Mouse (Mus musculus): Measurements from ENCODE around the gene Gramd4. TPM values are rescaled to one million over a fixed set of nuclear protein-coding genes. Genes with fewer than 3 reads are reported as not detected.

Gramd4 gene
- polyA plus RNA-seq, 1 experiment from 2014 or later = 8.9 TPM

DNA sequence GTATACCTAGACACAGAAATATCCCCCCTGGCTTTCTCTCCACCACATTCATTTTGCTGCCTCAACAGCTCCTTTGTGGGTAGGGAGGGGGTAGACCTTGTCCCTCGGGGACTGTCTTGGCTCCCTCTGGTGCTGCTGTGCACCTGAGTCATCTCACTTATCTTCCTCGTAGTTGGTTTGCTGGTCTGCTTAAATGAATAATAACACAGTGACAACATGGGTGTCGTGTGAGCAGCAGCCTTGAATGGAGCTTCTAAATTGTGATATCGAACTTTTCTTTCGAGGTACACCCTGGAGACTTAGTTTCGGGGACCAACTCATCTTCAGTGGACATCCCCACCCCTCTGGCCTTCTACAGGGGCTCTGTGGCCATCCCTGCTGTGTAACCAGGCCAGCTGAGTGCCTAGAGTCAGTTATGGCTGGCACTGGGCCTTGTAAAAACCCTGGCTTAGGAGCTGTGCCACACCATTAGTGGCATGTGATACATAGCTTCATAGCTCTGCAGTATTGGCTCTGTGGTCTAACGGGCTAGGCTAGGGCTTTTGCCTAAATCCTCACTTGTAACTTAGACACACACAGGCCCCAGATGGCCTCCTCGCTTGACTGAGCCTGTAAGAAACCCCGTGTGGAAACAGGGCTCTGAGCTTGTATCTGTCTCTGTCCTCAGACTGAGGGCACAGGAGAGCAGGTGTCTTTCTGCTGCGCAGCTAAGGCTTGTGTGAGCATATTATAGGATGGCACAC is 53.0 kb downstream of the Gramd4 start:
- H3K4me3 ChIP-seq (ENCODE audit: low read depth, low read length) = no peak overlapping the region
- 68% methylated on average over 10 of the region's 10 CpGs for WGBS
- H3K27ac ChIP-seq (ENCODE audit: low read depth, low read length) = no peak overlapping the region
- no peaks in the 10 kb centered on the region for H3K27me3 ChIP-seq (ENCODE audit: control insufficient read depth, insufficient read depth, low read length)
- no peak overlapping the region for H3K9ac ChIP-seq (ENCODE audit: low read length)
- peaks cover 13% of the 10 kb centered on the region for H3K4me1 ChIP-seq (ENCODE audit: control insufficient read depth, insufficient read depth, low read length)
- H3K9me3 ChIP-seq (ENCODE audit: control insufficient read depth, low read length) = no peaks in the 10 kb centered on the region
- no peak for ATAC-seq (ENCODE audit: low FRiP score)
- H3K4me2 ChIP-seq = no peak overlapping the region
- no peak for DNase-seq (ENCODE audit: low spot score, missing footprints)
- H3K36me3 ChIP-seq (ENCODE audit: control insufficient read depth, insufficient read depth, low read length) = no peaks in the 10 kb centered on the region

DNA sequence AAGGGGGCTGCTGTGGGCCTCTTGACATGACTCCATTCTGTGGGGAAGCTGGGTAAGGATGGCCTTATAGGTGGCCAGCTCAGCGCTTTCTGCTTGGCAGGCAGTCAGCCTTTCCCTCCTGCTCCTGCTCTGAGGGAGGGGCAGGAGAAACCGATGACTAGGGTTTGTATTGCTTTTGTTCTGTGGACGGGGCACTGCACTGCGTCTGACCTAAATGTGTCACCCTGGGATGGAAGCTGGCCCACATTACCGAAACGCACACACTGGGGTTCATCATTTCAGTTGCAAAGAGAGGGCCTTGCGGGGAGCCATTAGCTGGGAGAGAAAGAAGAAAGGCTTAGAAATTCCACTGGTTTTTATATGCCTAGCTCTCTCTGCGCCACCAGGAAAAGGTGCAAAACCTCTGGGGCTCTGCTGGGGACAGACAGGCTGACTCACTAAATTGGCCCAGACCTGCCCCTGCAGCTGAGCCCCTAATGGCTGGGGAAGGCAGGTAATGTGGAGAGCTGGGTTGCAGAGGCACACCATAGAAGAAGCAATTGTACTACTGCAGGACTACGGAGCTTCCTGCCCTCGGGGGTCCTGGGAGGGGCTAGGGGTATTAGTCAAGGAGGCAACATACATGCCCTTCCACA is 55.3 kb downstream of the Gramd4 start:
- WGBS = 11% methylated on average over 10 of the region's 10 CpGs
- Histone ChIP-seq H3K27me3 (ENCODE audit: control insufficient read depth, insufficient read depth, low read length) (no peaks in the 10 kb centered on the region), H3K4me2 (no peak overlapping the region), H3K9ac (ENCODE audit: low read length) (no peak overlapping the region; the same call in 1 of the 2 replicates), H3K4me3 (ENCODE audit: low read depth, low read length) (no peak overlapping the region), H3K36me3 (ENCODE audit: control insufficient read depth, insufficient read depth, low read length) (no peaks in the 10 kb centered on the region), H3K27ac (ENCODE audit: low read depth, low read length) (no peak overlapping the region; the same call in none of the 2 replicates), H3K4me1 (ENCODE audit: control insufficient read depth, insufficient read depth, low read length) (peaks cover 19% of the 10 kb centered on the region), H3K9me3 (ENCODE audit: control insufficient read depth, low read length) (no peaks in the 10 kb centered on the region)
- no peak for ATAC-seq (ENCODE audit: low FRiP score)
- DNase-seq (ENCODE audit: low spot score, missing footprints) = peak; percentile 86

DNA sequence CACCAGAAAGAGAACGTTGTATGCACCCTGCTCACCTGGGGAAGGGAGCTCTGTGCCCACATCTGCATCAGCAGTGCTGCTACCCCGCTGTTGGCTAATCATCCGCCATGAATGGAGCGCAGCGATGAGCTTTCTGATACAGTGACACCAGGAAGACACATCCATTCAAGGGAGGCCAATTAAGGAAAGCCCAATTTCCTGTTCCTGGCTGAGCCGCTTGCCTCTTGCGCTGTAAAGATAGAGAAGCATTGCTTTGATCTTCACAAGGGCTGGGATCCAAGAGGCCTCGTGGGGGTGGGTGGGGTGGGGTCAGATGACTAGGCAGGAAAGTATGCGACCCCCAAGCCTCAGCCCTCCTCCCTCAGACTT is 55.8 kb downstream of the Gramd4 start:
- Histone ChIP-seq H3K4me1 (ENCODE audit: control insufficient read depth, insufficient read depth, low read length) (peaks cover 19% of the 10 kb centered on the region), H3K9me3 (ENCODE audit: control insufficient read depth, low read length) (no peaks in the 10 kb centered on the region), H3K4me2 (no peak overlapping the region), H3K27me3 (ENCODE audit: control insufficient read depth, insufficient read depth, low read length) (no peaks in the 10 kb centered on the region), H3K4me3 (ENCODE audit: low read depth, low read length) (no peak overlapping the region), H3K36me3 (ENCODE audit: control insufficient read depth, insufficient read depth, low read length) (no peaks in the 10 kb centered on the region), H3K27ac (ENCODE audit: low read depth, low read length) (no peak overlapping the region; the same call in 1 of the 2 replicates), H3K9ac (ENCODE audit: low read length) (no peak overlapping the region)
- 10% methylated on average over 9 of the region's 9 CpGs for WGBS
- no peak for ATAC-seq (ENCODE audit: low FRiP score)
- DNase-seq (ENCODE audit: low spot score, missing footprints) = no peak

DNA sequence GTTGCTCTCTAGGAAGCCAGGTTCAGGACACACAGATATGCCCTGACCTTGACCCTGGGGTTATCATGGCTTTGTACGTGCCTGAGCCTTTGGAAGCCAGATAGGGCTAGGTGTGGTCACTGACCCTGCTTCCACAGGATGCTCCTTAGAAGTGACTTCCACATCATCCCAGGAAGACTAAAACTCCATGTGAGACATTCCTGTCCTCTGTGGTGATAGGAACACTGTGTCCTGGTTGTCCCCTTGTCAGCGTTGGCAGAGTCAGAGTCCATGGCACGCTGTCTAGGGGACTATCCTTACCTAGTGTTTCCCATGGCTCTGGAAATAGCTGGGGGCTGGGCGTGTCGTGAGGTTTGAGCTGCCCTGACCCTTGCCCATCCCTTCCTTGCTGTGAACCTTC is 58.9 kb downstream of the Gramd4 start:
- no peak for ATAC-seq (ENCODE audit: low FRiP score)
- 76% methylated on average over 5 of the region's 5 CpGs for WGBS
- Histone ChIP-seq H3K27ac (ENCODE audit: low read depth, low read length) (no peak overlapping the region), H3K4me1 (ENCODE audit: control insufficient read depth, insufficient read depth, low read length) (peaks cover 19% of the 10 kb centered on the region), H3K27me3 (ENCODE audit: control insufficient read depth, insufficient read depth, low read length) (no peaks in the 10 kb centered on the region), H3K9me3 (ENCODE audit: control insufficient read depth, low read length) (no peaks in the 10 kb centered on the region), H3K36me3 (ENCODE audit: control insufficient read depth, insufficient read depth, low read length) (no peaks in the 10 kb centered on the region), H3K4me2 (no peak overlapping the region), H3K4me3 (ENCODE audit: low read depth, low read length) (no peak overlapping the region), H3K9ac (ENCODE audit: low read length) (no peak overlapping the region)
- DNase-seq (ENCODE audit: low spot score, missing footprints) = no peak

DNA sequence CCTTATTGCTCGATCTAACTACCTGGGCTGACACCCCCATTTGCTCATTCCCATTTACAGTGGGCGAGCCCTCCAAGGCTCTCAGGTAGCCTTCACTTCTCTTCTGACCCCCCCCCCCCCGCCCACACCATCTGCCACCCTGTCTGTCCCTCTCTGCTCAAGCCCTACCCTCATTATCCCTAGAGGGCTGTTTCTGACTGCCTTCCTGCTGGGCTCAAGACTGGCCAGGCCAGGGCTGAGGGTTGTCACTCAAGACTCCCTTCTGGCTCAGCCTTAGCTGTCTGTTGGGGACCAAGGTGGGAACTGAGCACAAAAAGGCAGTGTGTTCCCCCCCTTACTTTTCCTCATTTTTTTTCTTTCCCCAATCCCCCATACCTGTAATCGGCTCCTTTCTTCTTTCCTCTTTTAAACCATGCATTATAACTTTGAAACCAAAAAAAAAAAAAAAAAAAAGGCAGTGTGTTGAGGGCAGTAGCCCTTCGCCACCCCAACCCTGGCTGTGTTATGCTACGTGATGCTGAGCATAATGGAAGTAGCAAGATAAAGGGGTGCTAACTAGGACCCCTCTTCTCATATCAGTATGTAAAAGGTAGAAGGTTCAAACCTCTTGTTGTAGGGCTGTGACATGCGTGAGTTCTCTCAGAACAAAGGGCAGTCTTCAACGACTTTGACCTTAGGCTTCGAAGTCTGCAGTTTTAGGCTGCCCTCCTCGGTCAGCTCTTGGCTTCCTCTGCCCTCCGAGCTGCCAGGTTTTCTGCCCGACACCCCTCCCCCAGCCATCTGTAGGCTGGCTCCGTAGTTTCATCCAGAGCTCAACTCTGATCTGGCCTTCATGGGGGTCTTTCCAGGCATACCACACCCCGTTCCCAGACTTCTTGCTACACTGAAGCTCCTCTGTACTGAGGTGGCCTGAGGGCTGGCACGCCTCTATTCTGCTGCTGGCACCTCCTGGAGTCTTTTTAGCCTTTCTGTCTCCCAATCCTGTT is 59.9 kb downstream of the Gramd4 start:
- no peak overlapping the region for H3K4me2 ChIP-seq
- no peaks in the 10 kb centered on the region for H3K9me3 ChIP-seq (ENCODE audit: control insufficient read depth, low read length)
- DNase-seq (ENCODE audit: low spot score, missing footprints) (no peak), ATAC-seq (ENCODE audit: low FRiP score) (no peak)
- H3K9ac ChIP-seq (ENCODE audit: low read length) = no peak overlapping the region
- H3K4me3 ChIP-seq (ENCODE audit: low read depth, low read length) = no peak overlapping the region
- no peaks in the 10 kb centered on the region for H3K27me3 ChIP-seq (ENCODE audit: control insufficient read depth, insufficient read depth, low read length)
- H3K36me3 ChIP-seq (ENCODE audit: control insufficient read depth, insufficient read depth, low read length) = no peaks in the 10 kb centered on the region
- H3K4me1 ChIP-seq (ENCODE audit: control insufficient read depth, insufficient read depth, low read length) = peaks cover 16% of the 10 kb centered on the region
- 72% methylated on average over 14 of the region's 15 CpGs for WGBS
- H3K27ac ChIP-seq (ENCODE audit: low read depth, low read length) = no peak overlapping the region

DNA sequence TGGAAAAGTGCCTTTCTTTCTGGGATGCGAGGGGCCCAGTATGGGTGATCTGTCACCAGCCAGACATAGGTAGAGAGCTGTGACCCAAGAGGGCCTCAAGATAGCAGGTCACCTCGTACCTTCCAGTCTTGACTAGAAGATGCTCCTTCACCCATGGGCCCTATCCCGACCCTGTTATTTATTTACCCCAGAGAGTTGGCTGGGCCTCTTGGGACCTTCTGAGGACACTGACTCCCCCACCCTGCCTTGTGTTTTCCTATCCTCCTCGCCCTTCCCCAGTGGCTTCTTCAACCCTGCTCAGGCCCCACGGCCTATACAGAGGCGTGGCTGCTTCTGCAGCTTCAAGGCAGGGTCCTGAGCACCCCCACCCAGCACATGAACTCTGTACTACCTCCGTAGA is 61.7 kb downstream of the Gramd4 start:
- no peak overlapping the region for H3K9ac ChIP-seq (ENCODE audit: low read length)
- WGBS = 91% methylated on average over 7 of the region's 7 CpGs
- peaks cover 7% of the 10 kb centered on the region; the same call in 1 of the 2 replicates for H3K36me3 ChIP-seq (ENCODE audit: control insufficient read depth, insufficient read depth, low read length)
- no peak overlapping the region for H3K4me3 ChIP-seq (ENCODE audit: low read depth, low read length)
- H3K27me3 ChIP-seq (ENCODE audit: control insufficient read depth, insufficient read depth, low read length) = no peaks in the 10 kb centered on the region
- peaks cover 6% of the 10 kb centered on the region; the same call in 1 of the 2 replicates for H3K4me1 ChIP-seq (ENCODE audit: control insufficient read depth, insufficient read depth, low read length)
- DNase-seq (ENCODE audit: low spot score, missing footprints) (no peak), ATAC-seq (ENCODE audit: low FRiP score) (no peak)
- H3K27ac ChIP-seq (ENCODE audit: low read depth, low read length) = no peak overlapping the region
- H3K9me3 ChIP-seq (ENCODE audit: control insufficient read depth, low read length) = no peaks in the 10 kb centered on the region
- no peak overlapping the region for H3K4me2 ChIP-seq

- 92% methylated on average over 9 of the region's 9 CpGs for WGBS
- H3K4me1 ChIP-seq (ENCODE audit: control insufficient read depth, insufficient read depth, low read length) = no peaks in the 10 kb centered on the region
- peaks cover 7% of the 10 kb centered on the region; the same call in 1 of the 2 replicates for H3K36me3 ChIP-seq (ENCODE audit: control insufficient read depth, insufficient read depth, low read length)
- H3K27ac ChIP-seq (ENCODE audit: low read depth, low read length) = no peak overlapping the region
- no peak for DNase-seq (ENCODE audit: low spot score, missing footprints)
- H3K9ac ChIP-seq (ENCODE audit: low read length) = no peak overlapping the region
- H3K9me3 ChIP-seq (ENCODE audit: control insufficient read depth, low read length) = no peaks in the 10 kb centered on the region
- no peak overlapping the region for H3K4me2 ChIP-seq
- no peak overlapping the region for H3K4me3 ChIP-seq (ENCODE audit: low read depth, low read length)
- H3K27me3 ChIP-seq (ENCODE audit: control insufficient read depth, insufficient read depth, low read length) = no peaks in the 10 kb centered on the region
- no peak for ATAC-seq (ENCODE audit: low FRiP score)
These were observed 64.9 kb downstream of the Gramd4 start for GRCm38 (mm10) chr15:86122261-86122949.

DNA sequence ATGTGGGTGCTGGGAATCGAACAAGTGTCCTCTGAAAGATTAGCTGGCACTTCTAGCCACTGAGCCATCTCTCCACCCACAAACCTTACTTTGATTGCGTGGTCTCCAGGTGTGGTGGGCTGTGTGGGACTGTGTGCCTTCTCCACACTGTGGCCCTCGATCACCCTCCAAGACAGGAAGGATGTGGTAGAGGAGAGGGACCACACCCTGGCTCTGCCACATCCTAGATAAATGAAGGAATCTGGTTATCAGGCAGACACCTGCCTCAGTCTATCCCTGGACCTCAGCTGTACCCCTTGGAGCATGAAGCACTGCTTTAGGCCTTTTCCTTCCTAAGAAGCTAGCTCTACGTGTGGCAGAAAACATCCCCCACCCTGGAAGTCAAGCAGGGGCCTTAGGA is 65.9 kb downstream of the Gramd4 start:
- Histone ChIP-seq H3K27me3 (ENCODE audit: control insufficient read depth, insufficient read depth, low read length) (no peaks in the 10 kb centered on the region), H3K4me1 (ENCODE audit: control insufficient read depth, insufficient read depth, low read length) (no peaks in the 10 kb centered on the region), H3K9ac (ENCODE audit: low read length) (no peak overlapping the region), H3K9me3 (ENCODE audit: control insufficient read depth, low read length) (no peaks in the 10 kb centered on the region), H3K36me3 (ENCODE audit: control insufficient read depth, insufficient read depth, low read length) (peaks cover 10% of the 10 kb centered on the region), H3K27ac (ENCODE audit: low read depth, low read length) (no peak overlapping the region), H3K4me3 (ENCODE audit: low read depth, low read length) (no peak overlapping the region), H3K4me2 (no peak overlapping the region)
- 91% methylated on average over 4 of the region's 4 CpGs for WGBS
- DNase-seq (ENCODE audit: low spot score, missing footprints) (no peak), ATAC-seq (ENCODE audit: low FRiP score) (no peak)

All from midbrain, embryonic 11.5 days (tissue).